Mouse (Mus musculus): ENCODE measurements around the gene Bspry.

Bspry gene

DNA sequence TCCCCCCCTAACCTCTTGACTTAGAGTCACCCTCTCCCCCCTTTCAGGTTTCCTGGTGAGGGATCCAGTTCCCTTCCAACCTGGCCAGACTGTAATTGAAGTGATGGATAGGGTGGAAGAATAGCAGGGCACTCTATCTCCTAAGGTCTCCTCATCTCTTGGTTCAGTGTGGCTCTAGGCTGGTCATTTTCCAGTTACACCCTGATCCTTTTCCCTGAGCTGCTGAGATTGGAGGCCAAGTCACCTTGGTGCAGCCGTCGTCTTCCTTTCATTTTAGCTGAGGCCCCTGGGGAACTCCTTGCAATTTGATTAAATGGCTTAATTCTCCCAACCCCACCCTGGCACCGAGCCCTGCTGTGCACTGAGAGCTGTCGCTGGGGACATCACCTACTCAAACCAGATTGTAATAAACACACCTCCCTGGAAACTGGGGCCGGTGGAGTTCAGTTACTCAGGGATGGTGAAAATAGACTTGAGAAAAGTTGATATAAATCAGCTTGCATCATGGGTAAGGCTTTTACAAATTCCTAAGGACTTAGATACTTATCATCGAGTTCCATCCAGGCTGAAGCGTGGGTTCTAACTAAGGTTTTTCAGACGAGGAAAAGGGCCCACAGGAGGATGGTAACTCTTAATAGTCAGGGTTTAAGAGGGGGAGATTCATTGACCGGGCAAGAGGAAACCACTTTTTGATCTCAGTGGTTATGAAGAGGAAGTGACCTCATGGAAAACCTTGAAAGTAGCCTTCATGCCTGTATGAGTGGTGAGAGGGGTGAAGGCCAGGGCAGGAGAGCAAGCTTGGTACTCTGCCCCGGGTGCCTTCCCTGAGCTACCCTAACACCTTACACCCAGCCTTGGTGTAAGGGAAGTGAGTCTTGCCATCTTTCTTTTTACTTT, 1.1 kb downstream of the Bspry start:
- no peak for DNase-seq (ENCODE audit: low spot score)

DNA sequence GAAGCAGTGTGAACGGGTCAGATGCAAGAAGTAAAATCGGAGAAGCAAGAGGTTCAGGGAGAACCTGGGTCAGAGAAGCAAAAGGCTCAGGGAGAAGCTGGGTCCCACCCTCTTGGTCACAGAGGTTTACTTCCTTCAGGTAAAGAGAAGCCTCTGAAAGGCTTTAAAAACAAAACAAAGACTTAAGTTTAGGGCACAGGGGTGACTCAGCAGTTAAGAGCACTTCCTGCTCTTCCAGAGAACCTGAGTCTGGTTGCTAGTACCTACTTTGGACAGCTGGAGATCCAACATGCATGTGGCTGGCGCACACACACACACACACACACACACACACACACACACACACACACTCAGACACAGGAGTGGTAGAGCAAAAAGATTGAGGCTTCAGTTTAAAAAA, 5.1 kb downstream of the Bspry start:
- no peak for DNase-seq (ENCODE audit: low spot score)

DNA sequence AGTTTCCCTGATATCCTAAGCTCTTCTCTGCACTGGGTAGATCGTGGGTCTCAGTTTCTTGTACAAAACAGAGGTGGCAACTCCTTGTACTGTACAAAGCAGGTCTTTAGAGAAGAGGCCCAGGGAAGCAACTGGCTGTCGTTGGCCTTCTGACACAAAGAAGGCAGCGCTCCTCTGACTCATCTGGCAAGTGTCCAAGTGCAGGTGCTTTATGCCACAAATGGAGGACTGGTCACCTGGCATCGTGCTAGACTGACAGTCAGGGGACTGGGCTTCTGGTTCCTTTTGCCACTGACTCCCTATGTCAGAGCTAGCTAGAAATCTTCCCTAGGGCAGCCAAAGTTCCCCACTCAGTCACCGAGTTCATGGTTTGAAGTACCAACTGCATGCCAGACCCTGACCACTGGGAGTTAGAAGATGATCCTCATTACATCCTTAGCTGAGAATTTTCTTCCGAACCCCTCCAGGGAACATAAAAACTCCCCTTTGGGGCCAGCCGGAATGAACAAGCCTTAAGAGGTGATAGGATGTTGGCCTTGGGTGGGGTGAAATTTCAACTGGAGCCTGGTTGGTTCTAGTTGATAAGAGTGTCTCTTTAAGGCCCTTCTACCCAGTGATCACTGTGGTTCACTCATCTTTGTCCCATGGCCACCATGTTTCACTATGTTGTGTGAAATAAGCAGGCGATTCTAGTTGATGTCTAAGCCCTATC, 5.8 kb downstream of the Bspry start:
- peak; percentile 64 for DNase-seq (ENCODE audit: low spot score)

DNA sequence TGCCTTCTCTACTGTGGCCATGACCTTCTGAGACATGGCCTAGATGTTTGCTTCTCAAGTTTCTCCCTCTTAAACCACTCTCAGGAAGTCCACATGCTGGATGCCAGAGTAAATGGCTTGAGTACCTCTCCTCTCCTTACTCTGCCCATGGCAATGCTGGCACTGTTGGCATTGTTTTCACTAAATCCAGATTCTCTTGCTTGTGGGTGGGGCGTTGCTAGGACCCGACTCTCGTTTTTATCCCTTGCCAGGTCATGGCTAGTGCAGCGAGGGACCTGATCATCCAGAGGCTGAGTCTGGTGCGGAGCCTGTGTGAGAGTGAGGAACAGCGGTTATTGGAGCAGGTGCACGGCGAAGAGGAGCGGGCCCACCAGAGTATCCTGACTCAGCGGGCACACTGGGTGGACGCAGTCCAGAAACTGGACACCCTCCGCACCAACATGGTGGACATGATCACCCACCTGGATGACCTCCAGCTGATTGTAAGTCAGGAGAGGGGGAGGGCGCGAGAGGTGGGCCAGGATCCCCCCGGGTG, 6.4 kb downstream of the Bspry start:
- DNase-seq (ENCODE audit: low spot score), result no peak

DNA sequence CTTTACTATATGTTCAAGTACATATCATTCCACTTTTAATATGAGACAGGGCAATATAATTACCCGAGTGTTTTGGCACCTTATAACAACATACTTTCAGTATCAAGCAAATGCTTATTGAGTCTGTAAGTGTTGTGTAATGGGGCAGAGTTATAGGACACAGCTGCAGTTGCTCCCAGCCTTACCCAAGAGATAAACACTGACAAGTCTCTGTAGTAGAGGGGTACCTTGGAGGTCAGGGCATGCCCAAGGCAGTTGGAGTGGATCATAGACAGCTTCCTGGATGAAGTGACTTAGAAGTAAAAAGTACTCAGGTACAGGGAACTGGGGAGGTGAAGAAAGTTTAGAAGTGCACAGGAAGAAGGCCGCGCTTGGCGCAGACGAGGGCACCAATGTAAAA, 7.3 kb downstream of the Bspry start:
- no peak for DNase-seq (ENCODE audit: low spot score)

DNA sequence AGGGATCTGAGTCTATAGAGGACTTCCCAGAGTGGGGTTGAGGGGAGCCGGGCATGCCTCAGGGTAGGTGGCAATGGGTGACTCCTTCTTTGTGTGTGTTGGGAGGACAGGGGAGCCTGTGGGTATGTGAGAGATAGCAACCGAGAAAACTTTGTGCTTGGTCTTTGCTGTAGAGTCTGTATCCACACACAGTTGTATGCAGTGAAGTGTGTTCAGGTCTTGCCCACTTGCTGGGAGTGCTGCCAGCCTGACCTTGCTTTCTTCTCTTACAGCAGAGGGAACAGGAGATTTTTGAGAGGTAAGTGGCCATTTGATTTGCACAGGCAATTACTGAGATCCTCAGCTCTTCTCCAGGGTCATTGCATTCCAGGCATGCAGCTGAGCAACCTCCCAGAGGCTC, 8.1 kb downstream of the Bspry start:
- no peak for DNase-seq (ENCODE audit: low spot score)

DNA sequence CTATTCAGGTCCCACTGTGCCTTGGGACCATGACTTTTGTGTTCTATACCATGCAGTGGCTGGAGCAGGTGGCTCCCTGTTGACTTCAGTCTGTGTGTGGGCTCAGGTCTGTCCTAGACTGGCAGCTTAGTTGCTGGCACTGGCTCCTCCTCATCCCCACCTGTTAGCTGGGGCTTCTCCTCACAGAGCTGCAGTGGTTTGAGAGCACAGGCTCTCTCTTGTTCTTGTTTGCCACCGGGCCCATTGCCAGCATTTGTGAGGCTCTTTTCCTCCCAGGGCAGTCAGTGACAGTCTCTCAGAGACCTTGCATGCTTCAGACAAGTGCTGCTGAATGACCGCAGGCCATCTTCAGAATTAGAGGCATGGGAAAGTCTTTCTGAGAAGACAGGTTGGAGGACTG, 12.8 kb downstream of the Bspry start:
- no peak for DNase-seq (ENCODE audit: low spot score)

DNA sequence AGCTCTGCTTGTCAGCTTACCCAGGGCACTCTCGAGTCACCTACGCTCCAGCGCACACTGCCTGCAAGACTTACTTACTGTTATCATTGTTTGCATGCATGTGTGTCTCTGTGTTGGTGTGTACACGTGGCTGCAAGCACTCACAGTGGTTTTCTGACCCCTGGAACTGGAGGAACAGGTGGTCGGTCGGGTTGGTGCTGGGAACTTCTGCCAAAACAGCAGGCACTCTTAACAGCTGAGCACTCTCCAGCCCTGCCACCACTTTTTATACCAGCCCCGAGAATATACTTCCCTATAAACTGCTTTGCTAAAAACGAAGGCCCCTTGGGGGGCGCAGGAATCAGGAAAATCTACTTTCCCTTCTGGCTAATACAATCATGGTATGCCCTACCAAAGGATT, 14.4 kb downstream of the Bspry start:
- no peak for DNase-seq (ENCODE audit: low spot score)

DNA sequence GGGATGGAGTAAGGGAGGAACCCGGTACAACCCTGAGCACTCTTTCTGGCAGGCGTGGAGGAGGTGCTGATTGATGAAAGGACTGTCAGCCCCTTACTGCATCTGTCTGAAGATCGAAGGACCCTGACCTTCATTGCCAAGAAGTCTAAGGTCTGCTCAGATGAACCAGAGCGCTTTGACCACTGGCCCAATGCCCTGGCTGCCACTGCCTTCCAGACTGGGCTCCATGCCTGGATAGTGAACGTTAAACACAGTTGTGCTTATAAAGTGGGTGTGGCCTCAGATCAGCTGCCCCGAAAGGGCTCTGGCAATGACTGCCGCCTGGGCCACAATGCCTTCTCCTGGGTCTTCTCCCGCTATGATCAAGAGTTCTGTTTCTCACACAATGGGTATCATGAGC, 16.1 kb downstream of the Bspry start:
- no peak for DNase-seq (ENCODE audit: low spot score)

DNA sequence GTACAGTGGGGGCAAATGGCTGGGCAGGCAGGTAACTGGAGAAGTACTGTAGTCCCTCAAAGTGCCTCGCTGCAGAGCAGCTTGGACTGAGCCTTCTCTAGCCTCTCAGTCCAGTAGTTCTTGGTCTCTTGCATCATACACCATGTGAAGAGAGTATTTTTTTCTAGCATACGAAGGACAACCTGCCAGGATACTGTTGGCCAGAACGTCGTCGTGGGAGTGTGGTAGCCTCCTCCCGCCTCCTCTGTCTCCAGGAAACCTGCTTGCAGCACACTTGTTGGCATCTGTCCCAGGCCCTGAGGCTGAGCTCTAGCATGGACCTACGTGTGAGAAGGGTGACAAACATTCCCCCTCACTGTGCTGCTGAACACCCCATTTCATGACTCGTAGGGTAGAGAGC, 17.0 kb downstream of the Bspry start:
- no peak for DNase-seq (ENCODE audit: low spot score)

DNA sequence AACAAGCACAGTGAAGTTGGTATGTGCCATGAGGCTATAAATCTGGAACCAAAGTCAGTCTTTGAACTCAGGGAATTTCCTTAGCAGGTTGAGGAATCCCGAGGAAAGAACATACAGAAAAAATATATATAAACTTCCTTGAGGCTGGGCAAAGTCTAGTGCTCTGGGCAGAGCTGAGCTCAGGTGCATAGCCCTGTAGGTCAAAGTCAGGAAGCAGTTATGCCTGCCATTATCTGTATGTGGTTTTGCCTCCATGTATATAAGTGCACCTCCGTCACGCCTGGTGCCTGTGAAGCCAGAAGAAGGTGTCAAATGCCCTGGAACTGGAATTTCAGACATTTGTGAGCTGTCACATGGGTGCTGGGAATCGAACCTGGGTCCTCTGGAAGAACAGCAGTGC, 20.9 kb downstream of the Bspry start:
- DNase-seq (ENCODE audit: low spot score), result no peak

DNA sequence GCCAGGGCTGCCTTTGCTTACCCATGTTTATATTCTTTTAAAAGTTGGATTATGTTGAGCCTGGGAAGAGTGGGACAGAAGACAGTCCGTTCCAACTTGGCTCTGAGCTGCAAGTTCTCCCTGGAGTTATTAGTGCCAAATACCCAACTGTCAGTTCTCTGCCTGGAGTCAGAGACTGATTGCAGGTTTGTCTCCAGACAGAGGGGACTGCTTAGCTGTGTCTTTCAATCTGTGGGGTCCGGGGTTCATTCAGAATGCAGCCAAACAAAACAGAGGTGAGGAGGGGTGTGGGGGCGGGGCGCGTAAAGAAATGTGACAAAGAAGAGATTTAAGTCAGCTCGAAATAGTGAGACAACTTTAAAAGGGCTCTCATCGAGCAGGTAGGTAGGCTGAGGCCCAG, 21.7 kb downstream of the Bspry start:
- no peak for DNase-seq (ENCODE audit: low spot score)

DNA sequence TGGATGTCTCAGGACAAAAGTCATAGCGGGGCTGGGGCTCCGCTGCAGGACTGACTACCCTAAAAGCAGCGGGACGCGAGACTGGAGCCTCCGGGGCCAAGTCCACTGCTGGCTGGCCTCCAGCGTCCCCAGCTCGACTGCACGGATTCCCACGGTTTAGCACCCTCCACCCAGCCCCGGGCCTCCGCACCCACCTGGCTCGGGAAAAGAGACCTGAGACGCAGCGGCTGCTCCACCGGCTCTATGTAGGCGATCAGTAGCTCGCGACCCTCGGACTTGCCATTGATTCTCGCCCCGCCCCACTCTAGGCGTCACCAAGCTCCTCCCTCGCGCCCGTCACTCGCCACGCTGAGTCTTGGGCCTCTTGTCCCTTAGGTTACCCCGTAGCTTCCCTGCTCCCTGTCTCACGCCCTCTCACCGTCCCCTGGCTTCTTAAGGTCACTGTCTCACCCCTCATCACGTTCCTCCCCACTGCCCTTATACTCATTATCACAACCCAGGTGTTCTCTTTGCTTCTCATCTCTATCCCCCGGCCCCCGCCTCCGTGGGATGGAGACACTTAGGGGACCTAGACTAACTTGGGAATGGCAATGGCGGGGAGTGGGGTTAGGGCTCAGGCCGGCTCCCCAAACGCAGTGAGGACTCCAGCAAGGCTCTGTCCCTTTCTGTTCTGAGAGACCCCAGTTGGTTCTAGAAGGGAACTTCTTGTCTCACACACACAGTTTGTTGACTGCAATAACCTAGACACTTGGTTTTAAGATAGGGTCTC, 22.3 kb downstream of the Bspry start:
- peak; percentile 91 for DNase-seq (ENCODE audit: low spot score)

DNA sequence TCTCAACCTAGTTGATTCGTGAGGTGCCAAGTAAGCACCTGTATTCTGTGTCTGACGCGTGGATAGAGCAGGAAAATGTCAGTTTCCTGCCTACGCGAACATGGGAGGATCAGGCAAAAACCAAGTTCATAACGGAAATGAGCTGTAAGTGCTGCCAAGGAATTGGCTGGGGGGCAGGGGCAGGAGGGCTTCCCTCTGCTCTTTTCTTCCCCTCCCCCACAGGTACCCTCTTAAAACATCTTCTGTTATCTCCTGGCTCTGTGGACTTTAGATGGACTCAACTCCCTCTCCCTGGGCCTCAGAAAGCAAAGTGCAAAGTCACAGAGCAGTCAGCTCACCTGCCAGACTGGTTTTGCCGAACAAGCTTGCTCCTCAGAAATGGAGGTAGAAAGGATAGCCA, 23.1 kb downstream of the Bspry start:
- DNase-seq (ENCODE audit: low spot score), result no peak

DNA sequence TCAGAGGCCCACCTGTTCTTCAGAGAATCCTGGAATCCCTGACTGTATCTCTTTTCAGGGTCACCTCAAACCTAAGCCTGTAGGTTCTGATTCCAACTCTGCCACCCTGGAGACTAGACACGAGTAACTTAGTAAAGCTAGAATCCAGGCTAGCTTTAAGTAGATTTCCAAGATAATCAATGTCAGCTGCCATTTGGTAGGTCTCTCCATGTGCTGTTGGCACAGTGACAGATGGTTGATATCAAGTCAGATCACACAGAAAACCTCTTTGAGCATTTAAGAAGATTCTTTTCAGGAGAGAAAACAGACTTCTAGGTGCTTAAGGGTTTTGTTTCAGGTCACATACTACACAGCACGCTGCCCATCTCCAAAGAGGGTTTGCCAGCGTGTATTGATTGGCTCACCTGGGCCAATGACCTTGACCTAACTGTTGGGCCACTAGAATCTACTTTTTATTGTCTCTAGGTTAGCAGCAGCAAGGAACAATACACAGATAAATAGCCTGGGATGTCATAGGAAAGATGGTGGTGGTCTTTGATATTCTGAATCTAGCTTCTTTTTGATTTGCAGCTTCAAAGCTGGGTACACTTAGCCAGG, 23.6 kb downstream of the Bspry start, which contains the start of gene Hdhd3:
Gene Hdhd3, minus strand, starts transcription at position 94 of the 597 bp plus-strand sequence.
- DNase-seq (ENCODE audit: low spot score), result no peak

DNA sequence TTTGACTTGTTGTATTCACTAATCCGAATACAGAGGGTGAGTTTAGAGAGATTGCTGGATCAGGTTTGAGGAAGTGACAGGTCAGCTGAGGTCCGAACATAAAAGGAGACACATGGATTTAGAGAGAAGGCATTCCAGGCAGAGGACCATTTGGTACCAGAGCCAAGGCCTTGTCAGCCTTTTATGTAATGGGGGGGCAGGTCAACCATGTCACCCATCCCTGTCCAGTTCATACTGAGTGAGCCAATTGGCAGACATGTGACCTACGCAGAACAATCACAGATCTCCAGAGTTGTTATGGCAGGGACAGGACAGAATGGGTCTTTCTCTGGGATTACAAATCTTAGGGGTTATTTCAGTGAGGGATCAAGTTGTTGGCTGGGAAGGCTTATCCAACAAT, 26.1 kb downstream of the Bspry start:
- DNase-seq (ENCODE audit: low spot score), result no peak

DNA sequence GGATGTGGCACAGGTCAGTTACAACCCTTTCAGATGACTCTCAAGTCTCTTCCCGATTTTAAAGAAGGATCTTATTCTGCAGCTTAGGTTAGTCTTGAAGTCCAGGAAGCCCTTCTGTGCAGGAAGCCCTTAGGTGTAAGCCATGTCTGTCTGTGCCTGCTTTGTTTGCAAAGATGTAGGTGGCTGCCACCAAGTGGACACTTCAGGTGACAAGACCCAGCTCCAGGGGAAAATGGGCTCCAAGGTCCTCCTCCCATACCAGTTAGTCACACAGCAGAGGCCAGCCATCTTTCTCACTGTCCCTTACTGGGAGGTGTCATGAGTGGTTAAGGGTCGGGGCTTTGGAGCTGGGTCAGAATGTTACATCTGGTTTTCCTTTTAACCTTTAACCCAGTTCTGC, 26.9 kb downstream of the Bspry start:
- peak; percentile 75 for DNase-seq (ENCODE audit: low spot score)

DNA sequence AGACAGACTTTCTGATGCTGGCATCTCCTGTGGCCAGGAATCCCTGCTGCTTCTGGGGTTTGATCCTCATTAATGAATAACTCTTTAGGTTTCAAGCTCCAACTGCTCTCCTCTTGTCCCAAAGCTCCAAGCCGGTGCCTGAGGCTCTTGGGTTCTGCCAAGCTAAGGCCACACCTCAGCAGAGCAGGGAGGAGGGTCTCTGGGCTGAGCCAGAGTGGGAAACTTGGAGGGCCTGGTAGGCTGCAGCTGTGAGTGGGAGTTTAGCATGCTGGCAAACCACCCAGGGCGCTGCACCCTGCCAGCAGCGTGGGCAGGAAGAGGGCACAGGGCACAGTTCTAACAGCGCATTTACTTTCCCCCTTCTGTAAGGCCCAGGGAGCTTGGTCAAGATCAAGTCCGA, 29.0 kb downstream of the Bspry start:
- no peak for DNase-seq (ENCODE audit: low spot score)

DNA sequence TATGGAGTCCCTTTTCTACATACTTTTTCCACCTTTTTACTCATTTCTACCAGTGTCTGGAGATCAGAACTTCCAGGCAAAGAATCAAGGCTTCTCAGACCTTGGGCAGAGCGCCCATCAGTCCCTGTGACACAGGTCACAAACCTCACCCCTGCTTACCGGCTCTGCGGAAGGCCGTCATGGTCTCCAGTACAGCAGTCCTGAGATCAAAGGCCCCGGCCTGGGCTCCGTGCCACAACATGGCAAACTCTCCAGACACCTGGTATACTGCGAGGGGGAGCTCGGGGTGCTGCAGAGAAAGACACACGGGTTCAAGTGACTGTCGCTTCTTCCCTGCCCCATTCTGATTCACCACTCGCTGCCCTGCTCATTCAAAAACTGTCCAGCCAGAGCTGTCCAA, 30.1 kb downstream of the Bspry start:
- no peak for DNase-seq (ENCODE audit: low spot score)

DNA sequence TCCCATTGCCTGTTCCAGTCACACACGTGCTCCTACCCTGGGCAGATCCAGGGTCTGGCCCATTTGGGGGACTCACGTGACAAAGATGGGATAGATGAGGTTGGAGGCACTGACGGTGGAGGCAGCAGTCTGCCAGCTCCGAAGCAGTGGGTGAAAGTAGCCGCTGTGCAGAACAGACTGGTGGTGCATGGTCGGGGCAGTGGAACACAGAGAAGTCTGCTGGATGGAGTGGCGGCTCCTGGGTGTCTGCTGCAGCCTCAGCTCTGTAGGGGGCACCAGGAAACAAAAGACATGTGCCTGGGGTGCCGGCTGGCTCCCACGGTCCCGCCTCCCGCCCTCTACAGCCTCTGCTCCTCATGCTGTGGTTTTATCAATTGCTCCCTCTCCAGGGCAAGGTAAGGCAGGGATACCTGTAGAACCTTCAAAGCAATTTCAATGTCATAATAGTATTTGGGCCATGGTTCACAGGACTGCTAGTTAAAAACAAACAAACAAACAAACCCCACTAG, 34.2 kb downstream of the Bspry start:
- DNase-seq (ENCODE audit: low spot score), result peak; percentile 65

DNA sequence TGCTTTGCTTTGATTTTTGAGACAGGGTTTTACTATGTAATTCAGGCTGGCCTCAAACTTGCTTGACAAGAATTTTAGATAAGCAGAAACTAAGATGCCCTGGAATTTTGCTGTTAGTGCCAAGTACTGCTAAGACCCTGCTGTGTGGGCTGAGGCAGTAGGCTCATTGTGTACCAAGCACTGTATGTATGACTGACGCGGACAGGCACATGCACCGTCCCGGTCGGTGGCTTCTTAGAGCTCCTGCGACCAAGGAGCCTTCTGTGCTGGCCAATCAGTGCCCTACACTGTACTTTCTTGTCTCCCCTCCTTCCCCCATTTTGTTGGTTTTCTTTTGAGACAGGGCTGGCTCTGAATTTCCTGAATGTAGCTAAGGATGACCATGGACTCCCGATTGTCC, 35.1 kb downstream of the Bspry start:
- DNase-seq (ENCODE audit: low spot score), result no peak

DNA sequence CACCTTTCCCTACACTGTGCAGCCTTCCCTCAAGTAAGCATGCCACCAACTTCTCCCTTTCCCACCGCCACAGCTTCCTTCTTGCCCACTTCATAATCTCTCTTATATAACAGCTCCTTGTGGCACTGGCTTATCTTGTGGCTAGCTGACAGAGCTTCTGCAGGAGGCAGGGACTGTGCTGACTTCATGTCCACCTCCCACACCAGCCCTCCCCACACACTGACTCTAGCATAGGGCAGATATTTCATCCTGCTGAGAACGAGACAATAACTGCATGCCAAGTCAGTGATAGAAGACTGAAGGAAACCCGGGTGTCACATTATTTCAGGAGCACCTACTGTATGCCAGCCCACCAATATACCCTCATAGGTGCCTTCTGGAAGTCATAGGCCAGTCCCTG, 35.6 kb downstream of the Bspry start:
- peak; percentile 69 for DNase-seq (ENCODE audit: low spot score)
